ENCODE assay signal across 21 mouse cellular contexts in the genomic region with DNA sequence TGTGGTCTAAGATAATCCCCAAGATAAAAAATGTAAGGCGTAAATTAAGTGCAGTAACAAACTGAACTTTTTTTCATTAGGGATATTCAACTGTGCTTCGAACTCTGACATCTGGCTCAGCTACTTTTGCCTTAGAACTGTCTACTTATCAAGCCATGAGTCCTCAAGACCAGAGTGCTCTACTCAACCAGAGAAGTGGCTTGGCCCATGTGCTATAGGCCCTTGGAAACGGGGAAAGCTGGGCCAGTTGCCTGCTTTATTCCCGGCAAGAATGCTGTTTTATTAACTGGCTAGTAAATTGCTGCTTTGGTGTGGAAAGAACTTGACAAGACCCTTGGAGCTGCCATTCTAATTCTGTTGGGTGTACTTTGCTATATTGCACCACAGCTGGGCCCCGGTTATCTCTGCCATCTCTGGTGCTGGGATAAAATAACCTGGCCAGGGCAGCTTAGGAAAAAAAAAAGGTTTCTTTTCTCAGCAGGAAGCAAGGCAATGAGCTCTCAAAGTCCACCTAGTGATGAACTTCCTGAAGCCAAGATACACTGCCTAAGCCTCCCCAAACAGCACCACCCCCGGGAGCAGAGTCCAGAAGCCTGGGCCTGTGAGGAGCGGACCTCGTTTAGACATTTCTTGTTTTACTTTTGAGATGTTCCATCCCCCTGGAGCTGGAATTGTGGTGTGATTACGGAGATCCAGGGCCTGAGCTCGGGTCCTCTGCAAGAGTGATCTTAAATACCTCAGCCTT. TPM values are rescaled to one million over a fixed set of nuclear protein-coding genes. Genes with fewer than 3 reads are reported as not detected.
DNase-seq lines count a peak whose midpoint lies in the region; ATAC-seq and TF ChIP-seq lines count a peak whose summit lies in the region.
"Had no signal": no experiment of that assay in that cellular context is flagged by ENCODE, and none has a peak within 500 bp of the region (broad histone marks: within the 10 kb centered on the region; RNA-seq: fewer than 3 reads in every experiment).

No protein-coding gene starts in this region.

- TF ChIP-seq CTCF in lung, postnatal 0 days (IDR thresholded peaks at IDR 0.05), result no peak

- H3K4me3 ChIP-seq in kidney, embryonic 15.5 days (replicated peaks), result no peak overlapping the region
- no peak overlapping the region for H3K4me3 ChIP-seq in lung, postnatal 0 days (ENCODE audit: low read depth, low read length)
- no peak overlapping the region for H3K4me3 ChIP-seq in hindbrain, embryonic 14.5 days (replicated peaks; ENCODE audit: low read length)
- H3K4me3 ChIP-seq: embryonic facial prominence, embryonic 12.5 days; erythroblast, embryonic 14.5 days; forebrain, embryonic 13.5 days; heart, embryonic 15.5 days had no signal

- no peaks in the 10 kb centered on the region for H3K9me3 ChIP-seq in kidney, embryonic 15.5 days (replicated peaks)
- H3K9me3 ChIP-seq in lung, postnatal 0 days (ENCODE audit: low read length), result no peaks in the 10 kb centered on the region
- no peaks in the 10 kb centered on the region for H3K9me3 ChIP-seq in hindbrain, embryonic 14.5 days (ENCODE audit: control insufficient read depth, low read length)
- H3K9me3 ChIP-seq: embryonic facial prominence, embryonic 12.5 days; forebrain, embryonic 13.5 days; heart, embryonic 15.5 days had no signal

- 82% methylated on average over 10 of the region's 10 CpGs for WGBS in kidney, embryonic 15.5 days
- 84% methylated on average over 10 of the region's 10 CpGs for whole genome bisulfite sequencing in lung, postnatal 0 days
- WGBS in hindbrain, embryonic 14.5 days, result 91% methylated on average over 10 of the region's 10 CpGs

- H3K27me3 ChIP-seq in kidney, embryonic 15.5 days, result no peaks in the 10 kb centered on the region
- no peaks in the 10 kb centered on the region for H3K27me3 ChIP-seq in lung, postnatal 0 days (replicated peaks; ENCODE audit: insufficient read depth, low read length)
- no peaks in the 10 kb centered on the region for H3K27me3 ChIP-seq in hindbrain, embryonic 14.5 days (ENCODE audit: control insufficient read depth, insufficient read depth, low read length)
- H3K27me3 ChIP-seq: embryonic facial prominence, embryonic 12.5 days; forebrain, embryonic 13.5 days; heart, embryonic 15.5 days; Patski had no signal

- TF ChIP-seq EP300 in lung, postnatal 0 days (IDR thresholded peaks at IDR 0.05), result no peak

- peaks cover 93% of the 10 kb centered on the region for H3K36me3 ChIP-seq in kidney, embryonic 15.5 days
- H3K36me3 ChIP-seq in lung, postnatal 0 days (ENCODE audit: insufficient read depth, low read length), result peaks cover 33% of the 10 kb centered on the region; the same call in 1 of the 2 replicates
- peaks cover 87% of the 10 kb centered on the region for H3K36me3 ChIP-seq in hindbrain, embryonic 14.5 days (replicated peaks; ENCODE audit: control insufficient read depth, insufficient read depth)

- H3K9ac ChIP-seq in kidney, embryonic 15.5 days, result no peak overlapping the region
- no peak overlapping the region for H3K9ac ChIP-seq in lung, postnatal 0 days (replicated peaks; ENCODE audit: low read depth)
- no peak overlapping the region for H3K9ac ChIP-seq in hindbrain, embryonic 14.5 days
- H3K9ac ChIP-seq: embryonic facial prominence, embryonic 12.5 days; forebrain, embryonic 13.5 days; heart, embryonic 15.5 days had no signal

- peak; percentile 73 for DNase-seq in kidney, adult 11 months
- DNase-seq in lung, postnatal 0 days (ENCODE audit: low spot score), result peak; percentile 5
- DNase-seq in lung, postnatal 4 days, result no peak
- DNase-seq in kidney, postnatal 25 days, result peak; percentile 61 to 85
- DNase-seq in cerebellum, adult 8-10 months, result no peak
- DNase-seq in hindbrain, embryonic 14.5 days (ENCODE audit: low spot score), result no peak
- no peak for DNase-seq in spleen, adult 18-20 months
- DNase-seq: adrenal gland, adult 8-10 months; cerebellum, adult 9-11 months; gastrocnemius, postnatal 25 days; left cerebral cortex, postnatal 4 days; right cerebral cortex, postnatal 14 days had no signal

- ATAC-seq in kidney, embryonic 15.5 days (replicated peaks; ENCODE audit: low FRiP score), result no peak
- ATAC-seq in lung, postnatal 0 days, result no peak
- no peak for ATAC-seq in hindbrain, embryonic 14.5 days (ENCODE audit: low FRiP score)
- ATAC-seq: forebrain, embryonic 13.5 days; midbrain, embryonic 16.5 days; Patski had no signal

- no peak overlapping the region for H3K4me2 ChIP-seq in kidney, embryonic 15.5 days
- no peak overlapping the region for H3K4me2 ChIP-seq in lung, postnatal 0 days (replicated peaks; ENCODE audit: low read depth, low read length)
- no peak overlapping the region for H3K4me2 ChIP-seq in hindbrain, embryonic 14.5 days (replicated peaks)
- H3K4me2 ChIP-seq: embryonic facial prominence, embryonic 12.5 days; forebrain, embryonic 13.5 days; heart, embryonic 15.5 days; liver, embryonic 11.5 days had no signal

- no peak overlapping the region for H3K27ac ChIP-seq in kidney, embryonic 15.5 days
- H3K27ac ChIP-seq in lung, postnatal 0 days (ENCODE audit: low read length), result no peak overlapping the region
- H3K27ac ChIP-seq in hindbrain, embryonic 14.5 days, result no peak overlapping the region
- H3K27ac ChIP-seq: embryonic facial prominence, embryonic 12.5 days; forebrain, embryonic 13.5 days; heart, embryonic 15.5 days; stomach, postnatal 0 days had no signal

- no peaks in the 10 kb centered on the region for H3K4me1 ChIP-seq in kidney, embryonic 15.5 days
- no peaks in the 10 kb centered on the region for H3K4me1 ChIP-seq in lung, postnatal 0 days (ENCODE audit: insufficient read depth, low read depth, low read length)
- H3K4me1 ChIP-seq in hindbrain, embryonic 14.5 days (replicated peaks; ENCODE audit: control insufficient read depth, insufficient read depth, low read length), result no peaks in the 10 kb centered on the region
- H3K4me1 ChIP-seq: embryonic facial prominence, embryonic 12.5 days; heart, embryonic 15.5 days had no signal

RNA-seq across cellular contexts. Expression of a gene that starts 22.5 kb away (rescaled TPM):
- 34.6 and 36.7 TPM in 2 replicates for polyA plus RNA-seq in kidney, embryonic 15.5 days (2015; fragmentation: Nextera tagmentation; extraction: Ambion mirVana)
- 23.6 and 26.6 TPM in 2 replicates for polyA plus RNA-seq in lung, postnatal 0 days (2015; fragmentation: Nextera tagmentation; extraction: Ambion mirVana)
- 45.3 and 50.7 TPM in 2 replicates for polyA plus RNA-seq in hindbrain, embryonic 14.5 days (2014; fragmentation: Nextera tagmentation; extraction: Ambion mirVana)

RNA-seq across cellular contexts. Expression of a gene that starts 38.0 kb away (rescaled TPM):
- 32.9 and 33.7 TPM in 2 replicates for polyA plus RNA-seq in kidney, embryonic 15.5 days (2015; fragmentation: Nextera tagmentation; extraction: Ambion mirVana)
- polyA plus RNA-seq in lung, postnatal 0 days (2015; fragmentation: Nextera tagmentation; extraction: Ambion mirVana), result 11.1 and 11.9 TPM in 2 replicates
- 30.3 and 33.5 TPM in 2 replicates for polyA plus RNA-seq in hindbrain, embryonic 14.5 days (2014; fragmentation: Nextera tagmentation; extraction: Ambion mirVana)

RNA-seq across cellular contexts. Expression of a gene that starts 38.0 kb away (rescaled TPM):
- 54.5 and 57.0 TPM in 2 replicates for polyA plus RNA-seq in kidney, embryonic 15.5 days (2015; fragmentation: Nextera tagmentation; extraction: Ambion mirVana)
- 43.9 and 47.3 TPM in 2 replicates for polyA plus RNA-seq in lung, postnatal 0 days (2015; fragmentation: Nextera tagmentation; extraction: Ambion mirVana)
- 40.1 and 44.4 TPM in 2 replicates for polyA plus RNA-seq in hindbrain, embryonic 14.5 days (2014; fragmentation: Nextera tagmentation; extraction: Ambion mirVana)

Comparison
In these comparisons a context has a peak if more than half of its experiments do, and no peak if none do; other contexts are left out.
1. DNase-seq: peak in kidney, adult 11 months (single experiment), lung, postnatal 0 days (single experiment) and kidney, postnatal 25 days (2 of 2); none in lung, postnatal 4 days (0 of 2), cerebellum, adult 8-10 months (single experiment), hindbrain, embryonic 14.5 days (single experiment) and spleen, adult 18-20 months (0 of 2).